In the genomic region with DNA sequence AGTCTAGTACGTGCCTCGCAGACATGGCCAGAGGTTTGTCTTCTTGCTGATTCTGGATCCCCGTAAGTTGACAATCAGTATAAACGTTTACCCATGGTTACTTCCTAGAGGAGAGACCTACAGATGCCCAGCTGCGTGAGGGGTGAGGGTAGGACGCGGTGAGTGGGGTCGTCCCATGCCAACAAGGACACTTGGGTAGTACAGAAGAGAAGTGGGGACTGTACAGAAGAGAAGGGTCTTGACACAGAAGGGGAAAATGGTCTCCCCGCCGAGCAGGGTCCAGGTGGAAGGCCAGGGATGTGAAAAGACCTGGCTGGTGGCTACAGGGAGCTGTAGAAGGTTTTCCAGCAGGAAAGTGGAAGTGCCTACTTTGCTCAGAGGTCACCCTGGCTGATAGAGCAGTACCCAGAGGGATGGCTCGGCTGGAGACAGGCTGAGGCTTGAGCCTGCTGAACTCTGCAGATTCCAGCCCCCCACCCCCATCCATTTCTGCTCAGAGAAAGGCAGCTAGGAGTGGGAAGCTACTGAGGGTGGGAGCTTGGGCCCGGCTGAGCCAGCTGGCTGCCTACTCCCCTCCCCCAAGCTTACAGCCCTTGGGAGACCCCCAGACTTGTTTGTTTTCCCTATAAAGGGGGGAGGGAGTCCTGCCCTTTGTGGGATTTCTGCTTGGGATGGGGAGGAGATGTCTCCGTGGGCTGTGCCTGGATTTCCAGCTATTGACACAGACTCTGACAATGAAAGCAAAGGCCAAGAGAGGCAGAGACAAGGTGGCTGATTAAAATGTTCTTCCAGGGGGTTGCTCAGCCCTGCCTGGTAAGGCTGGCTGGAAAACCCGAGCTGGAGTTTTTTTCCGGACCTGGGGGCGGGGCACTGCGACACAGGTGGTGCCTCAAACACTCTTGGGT, we compare ENCODE assay signal across 8 mouse cellular contexts. TPM values are rescaled to one million over a fixed set of nuclear protein-coding genes. Genes with fewer than 3 reads are reported as not detected.
A peak's percentile ranks its signal among the peaks of the same experiment; 100 is the strongest.
DNase-seq lines count a peak whose midpoint lies in the region; ATAC-seq and TF ChIP-seq lines count a peak whose summit lies in the region.

No protein-coding gene starts in this region.

- no peaks in the 10 kb centered on the region for H3K36me3 ChIP-seq in heart, embryonic 10.5 days
- no peaks in the 10 kb centered on the region for H3K36me3 ChIP-seq in heart, adult 2 months (ENCODE audit: control insufficient read depth, insufficient read depth, low read length)
- no peaks in the 10 kb centered on the region for H3K36me3 ChIP-seq in hindbrain, embryonic 13.5 days
- H3K36me3 ChIP-seq in liver, embryonic 15.5 days (replicated peaks), result no peaks in the 10 kb centered on the region

- peak; percentile 90 for DNase-seq in heart, embryonic 10.5 days (ENCODE audit: low spot score)
- no peak for DNase-seq in heart, adult 2 months
- peak; percentile 91 for DNase-seq in embryo, embryonic 9.5 days (ENCODE audit: extremely low spot score)
- peak; percentile 30 to 62 for DNase-seq in thymus, postnatal 10 days (ENCODE audit: low spot score in 2 of 2)
- no peak for DNase-seq in B cell, adult 2 months
- DNase-seq in urinary bladder, postnatal 10 days (ENCODE audit: low spot score), result no peak

- ATAC-seq in hindbrain, embryonic 13.5 days (ENCODE audit: low FRiP score), result peak; percentile 92
- ATAC-seq in liver, embryonic 15.5 days (ENCODE audit: insufficient read depth), result peak; percentile 53; the same call in 1 of the 2 replicates

- no peak overlapping the region for H3K9ac ChIP-seq in heart, adult 2 months (ENCODE audit: low read depth, low read length)
- no peak overlapping the region for H3K9ac ChIP-seq in hindbrain, embryonic 13.5 days
- no peak overlapping the region for H3K9ac ChIP-seq in liver, embryonic 15.5 days

- TF ChIP-seq POLR2A in heart, adult 2 months (IDR thresholded peaks at IDR 0.05; ENCODE audit: insufficient read depth, low read depth, low read length), result no peak

- peaks cover 73% of the 10 kb centered on the region for H3K27me3 ChIP-seq in heart, embryonic 10.5 days (ENCODE audit: insufficient read depth, poor library complexity, severe bottlenecking)
- peaks cover 1% of the 10 kb centered on the region; the same call in 1 of the 2 replicates for H3K27me3 ChIP-seq in heart, adult 2 months (ENCODE audit: control insufficient read depth, insufficient read depth, low read length)
- peaks cover 41% of the 10 kb centered on the region for H3K27me3 ChIP-seq in hindbrain, embryonic 13.5 days
- H3K27me3 ChIP-seq in liver, embryonic 15.5 days, result peaks cover 65% of the 10 kb centered on the region

- TF ChIP-seq EP300 in heart, adult 2 months (IDR thresholded peaks at IDR 0.05; ENCODE audit: insufficient read depth, low read depth, low read length), result no peak

- WGBS in heart, embryonic 10.5 days, result 22% methylated on average over 17 of the region's 17 CpGs
- WGBS in heart, adult 2 months, result 47% methylated on average over 17 of the region's 17 CpGs
- WGBS in hindbrain, embryonic 13.5 days, result 18% methylated on average over 17 of the region's 17 CpGs
- WGBS in liver, embryonic 15.5 days (ENCODE audit: insufficient replicate concordance), result 28% methylated on average over 17 of the region's 17 CpGs

- peak overlapping the region; percentile 76 for H3K27ac ChIP-seq in heart, embryonic 10.5 days
- H3K27ac ChIP-seq in heart, adult 2 months, result no peak overlapping the region
- peak overlapping the region; percentile 68 for H3K27ac ChIP-seq in hindbrain, embryonic 13.5 days
- H3K27ac ChIP-seq in liver, embryonic 15.5 days (replicated peaks), result no peak overlapping the region

- intact Hi-C loops in heart, adult 2 months (cut with DNase I), result no loop called here

- peak overlapping the region; percentile 33 for H3K4me2 ChIP-seq in hindbrain, embryonic 13.5 days
- no peak overlapping the region for H3K4me2 ChIP-seq in liver, embryonic 15.5 days

- no peaks in the 10 kb centered on the region for H3K79me2 ChIP-seq in heart, adult 2 months (replicated peaks; ENCODE audit: control insufficient read depth, insufficient read depth, low read length)

- H3K4me1 ChIP-seq in heart, embryonic 10.5 days, result peaks cover 31% of the 10 kb centered on the region
- peaks cover 3% of the 10 kb centered on the region; the same call in 1 of the 2 replicates for H3K4me1 ChIP-seq in heart, adult 2 months (ENCODE audit: control insufficient read depth, insufficient read depth, low read length)
- H3K4me1 ChIP-seq in hindbrain, embryonic 13.5 days (replicated peaks), result peaks cover 47% of the 10 kb centered on the region
- peaks cover 13% of the 10 kb centered on the region for H3K4me1 ChIP-seq in liver, embryonic 15.5 days (replicated peaks)

- H3K9me3 ChIP-seq in heart, embryonic 10.5 days, result no peaks in the 10 kb centered on the region
- H3K9me3 ChIP-seq in hindbrain, embryonic 13.5 days, result peaks cover 4% of the 10 kb centered on the region; the same call in 1 of the 2 replicates
- no peaks in the 10 kb centered on the region for H3K9me3 ChIP-seq in liver, embryonic 15.5 days (replicated peaks)

- no peak for TF ChIP-seq CTCF in heart, adult 2 months (IDR thresholded peaks at IDR 0.05)

- peak overlapping the region; percentile 35 for H3K4me3 ChIP-seq in heart, embryonic 10.5 days
- H3K4me3 ChIP-seq in heart, adult 2 months, result no peak overlapping the region
- H3K4me3 ChIP-seq in hindbrain, embryonic 13.5 days, result no peak overlapping the region
- H3K4me3 ChIP-seq in liver, embryonic 15.5 days (replicated peaks), result no peak overlapping the region

RNA-seq across cellular contexts. Expression of a gene that starts 11.2 kb away (rescaled TPM):
- polyA plus RNA-seq in heart, embryonic 10.5 days (2016; fragmentation: Nextera tagmentation; extraction: Ambion mirVana), result 15.6 and 25.4 TPM in 2 replicates
- total RNA-seq in heart, adult 2 months (2021), result 10 to 100 TPM; 16.5 to 16.8 TPM
- polyA plus RNA-seq in heart, adult 2 months (2012; rRNA removed), result 15.7 and 16.6 TPM in 2 replicates
- polyA plus RNA-seq in hindbrain, embryonic 13.5 days (2015; fragmentation: Nextera tagmentation; extraction: Ambion mirVana), result 31.0 and 32.3 TPM in 2 replicates
- polyA plus RNA-seq in liver, embryonic 15.5 days (2015; fragmentation: Nextera tagmentation; extraction: Ambion mirVana), result 3.0 and 4.0 TPM in 2 replicates

Comparison
In these comparisons a context has a peak if more than half of its experiments do, and no peak if none do; other contexts are left out.
1. DNase-seq: peak in heart, embryonic 10.5 days (single experiment), embryo, embryonic 9.5 days (single experiment) and thymus, postnatal 10 days (2 of 2); none in heart, adult 2 months (0 of 2), B cell, adult 2 months (0 of 2) and urinary bladder, postnatal 10 days (single experiment).
2. H3K27ac ChIP-seq: peak in heart, embryonic 10.5 days (single experiment) and hindbrain, embryonic 13.5 days (single experiment); none in heart, adult 2 months (single experiment) and liver, embryonic 15.5 days (single experiment).